Mouse (Mus musculus): ENCODE results near the gene Gss. TPM values are rescaled to one million over a fixed set of nuclear protein-coding genes. Genes with fewer than 3 reads are reported as not detected.
A peak's percentile ranks its signal among the peaks of the same experiment; 100 is the strongest.

Gss gene
- polyA plus RNA-seq (2012): 6.8 and 8.6 TPM in 2 replicates

GRCm38 (mm10) chr2:155592137-155592853 lies at the start of gene Gss:
Gene Gss (minus strand): TSS chr2:155592810.
- H3K4me1 ChIP-seq (ENCODE audit: control insufficient read depth): peaks cover 87% of the 10 kb centered on the region
- H3K4me3 ChIP-seq (replicated peaks): peak within 1 kb of the TSS; percentile 95
- no peaks in the 10 kb centered on the region for H3K9me3 ChIP-seq (ENCODE audit: control insufficient read depth, low read length)
- peaks cover 32% of the 10 kb centered on the region for H3K36me3 ChIP-seq (ENCODE audit: control insufficient read depth)
- H3K27me3 ChIP-seq (ENCODE audit: control insufficient read depth): no peaks in the 10 kb centered on the region
- TF ChIP-seq GATA1 (IDR thresholded peaks at IDR 0.05; ENCODE audit: low read length) (no peak), TAL1 (IDR thresholded peaks at IDR 0.05; ENCODE audit: low read length) (no peak)

DNA sequence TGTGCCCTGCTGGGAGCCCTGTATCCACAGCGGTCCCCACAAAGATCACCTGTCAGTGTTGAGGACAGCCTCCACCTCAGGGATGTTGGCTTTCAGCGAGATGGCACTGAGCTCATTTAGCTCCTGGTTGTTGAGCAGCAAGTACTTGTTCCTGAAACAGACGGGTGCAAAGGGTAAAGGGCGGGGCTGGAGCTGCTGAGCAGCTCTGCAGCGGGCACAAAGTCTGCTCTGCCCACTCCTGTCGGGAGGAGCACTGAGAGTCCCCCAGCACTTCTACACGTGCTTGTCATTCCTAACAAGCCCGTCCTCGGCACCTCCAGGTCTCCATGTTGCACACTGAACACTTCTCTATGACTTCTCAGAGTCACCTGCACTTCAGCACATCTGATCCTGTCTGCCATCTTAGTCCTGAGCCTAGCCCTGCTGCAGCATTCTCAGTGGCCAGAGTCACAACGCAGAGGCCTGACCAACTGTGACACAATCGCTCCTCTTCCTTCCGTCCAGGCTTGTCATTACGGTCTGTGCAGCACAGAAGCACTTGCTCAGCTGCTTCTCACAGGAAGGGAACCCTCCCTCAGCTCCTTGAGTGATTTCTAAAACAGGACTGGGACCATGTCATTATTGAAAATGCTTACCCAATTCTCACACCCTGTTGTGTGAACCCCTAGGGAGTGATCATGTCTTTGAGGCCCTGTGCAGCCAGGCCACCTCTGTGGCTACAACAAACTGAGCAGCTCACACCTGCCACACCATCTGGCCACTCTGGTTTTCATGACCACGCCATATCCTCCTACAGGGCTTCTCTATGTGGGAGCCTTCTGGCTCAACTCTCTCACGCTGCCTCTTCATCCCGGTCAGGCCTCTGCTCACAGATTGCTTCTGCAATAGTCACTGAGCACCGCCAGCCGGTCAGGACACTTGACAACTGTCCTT lies 49.2 kb upstream of the Gss start:
- TF ChIP-seq TAL1 (IDR thresholded peaks at IDR 0.05; ENCODE audit: low read length) (no peak), GATA1 (IDR thresholded peaks at IDR 0.05; ENCODE audit: low read length) (no peak)
- Histone ChIP-seq H3K4me1 (ENCODE audit: control insufficient read depth) (no peaks in the 10 kb centered on the region), H3K4me3 (replicated peaks) (no peak overlapping the region), H3K36me3 (ENCODE audit: control insufficient read depth) (peaks cover 87% of the 10 kb centered on the region), H3K9me3 (ENCODE audit: control insufficient read depth, low read length) (no peaks in the 10 kb centered on the region), H3K27me3 (ENCODE audit: control insufficient read depth) (no peaks in the 10 kb centered on the region)

GRCm38 (mm10) chr2:155640656-155641055 lies 48.0 kb upstream of the Gss start:
- Histone ChIP-seq H3K27me3 (ENCODE audit: control insufficient read depth) (no peaks in the 10 kb centered on the region), H3K9me3 (ENCODE audit: control insufficient read depth, low read length) (no peaks in the 10 kb centered on the region), H3K4me3 (replicated peaks) (no peak overlapping the region), H3K36me3 (ENCODE audit: control insufficient read depth) (peaks cover 89% of the 10 kb centered on the region), H3K4me1 (ENCODE audit: control insufficient read depth) (no peaks in the 10 kb centered on the region)
- TF ChIP-seq GATA1 (IDR thresholded peaks at IDR 0.05; ENCODE audit: low read length): no peak
- no peak for TF ChIP-seq TAL1 (IDR thresholded peaks at IDR 0.05; ENCODE audit: low read length)

DNA sequence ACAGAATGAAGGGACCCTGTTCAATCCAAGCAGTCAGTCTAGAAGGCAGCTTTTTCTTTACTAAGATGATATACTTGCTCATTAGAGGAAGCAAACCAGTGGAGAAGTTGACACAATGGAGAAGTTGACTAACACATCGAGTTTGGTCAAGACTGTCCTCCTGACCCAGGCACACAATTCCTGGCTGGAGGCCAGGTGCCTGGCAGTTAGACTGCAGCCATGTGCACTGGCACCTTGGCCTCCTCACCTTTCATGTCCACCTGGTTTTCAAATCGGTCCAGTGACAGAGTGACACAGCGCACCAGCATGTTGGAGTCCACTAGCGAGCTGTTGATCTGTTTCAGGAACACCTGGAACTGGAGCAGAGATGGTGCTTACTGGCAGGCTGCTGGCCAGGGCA lies 44.8 kb upstream of the Gss start:
- peaks cover 96% of the 10 kb centered on the region for H3K36me3 ChIP-seq (ENCODE audit: control insufficient read depth)
- H3K9me3 ChIP-seq (ENCODE audit: control insufficient read depth, low read length): no peaks in the 10 kb centered on the region
- TF ChIP-seq GATA1 (IDR thresholded peaks at IDR 0.05; ENCODE audit: low read length) (no peak), TAL1 (IDR thresholded peaks at IDR 0.05; ENCODE audit: low read length) (no peak)

DNA sequence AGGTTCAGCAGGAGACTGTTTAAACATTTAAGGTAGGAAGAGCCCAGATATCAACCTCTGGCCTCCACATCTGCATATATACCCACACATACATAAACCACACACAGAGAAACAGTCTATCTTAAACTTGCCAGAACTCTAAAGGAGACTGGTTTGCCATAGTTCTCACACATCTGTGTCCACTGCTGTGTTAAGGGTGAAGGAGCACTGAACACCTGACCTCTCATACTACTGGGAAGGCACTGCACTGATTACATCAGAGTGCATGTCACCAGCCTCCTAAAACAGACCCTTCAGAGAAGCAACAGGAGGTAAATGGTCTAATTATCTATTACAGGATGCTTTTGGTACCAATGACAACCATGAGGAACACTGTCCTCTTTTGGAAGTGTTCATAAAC lies 44.3 kb upstream of the Gss start:
- Histone ChIP-seq H3K9me3 (ENCODE audit: control insufficient read depth, low read length) (no peaks in the 10 kb centered on the region), H3K4me3 (replicated peaks) (no peak overlapping the region), H3K36me3 (ENCODE audit: control insufficient read depth) (peaks cover 96% of the 10 kb centered on the region), H3K4me1 (ENCODE audit: control insufficient read depth) (no peaks in the 10 kb centered on the region), H3K27me3 (ENCODE audit: control insufficient read depth) (peaks cover 3% of the 10 kb centered on the region; the same call in 1 of the 2 replicates)
- no peak for TF ChIP-seq GATA1 (IDR thresholded peaks at IDR 0.05; ENCODE audit: low read length)
- TF ChIP-seq TAL1 (IDR thresholded peaks at IDR 0.05; ENCODE audit: low read length): no peak

More for the DNA sequence above, 44.8 kb upstream of the Gss start:
- Histone ChIP-seq H3K4me3 (replicated peaks) (no peak overlapping the region), H3K27me3 (ENCODE audit: control insufficient read depth) (no peaks in the 10 kb centered on the region), H3K4me1 (ENCODE audit: control insufficient read depth) (no peaks in the 10 kb centered on the region)

GRCm38 (mm10) chr2:155635961-155636360 lies 43.4 kb upstream of the Gss start:
- H3K4me3 ChIP-seq (replicated peaks): no peak overlapping the region
- TF ChIP-seq GATA1 (IDR thresholded peaks at IDR 0.05; ENCODE audit: low read length) (no peak), TAL1 (IDR thresholded peaks at IDR 0.05; ENCODE audit: low read length) (no peak)
- H3K27me3 ChIP-seq (ENCODE audit: control insufficient read depth): peaks cover 11% of the 10 kb centered on the region
- H3K9me3 ChIP-seq (ENCODE audit: control insufficient read depth, low read length): no peaks in the 10 kb centered on the region
- no peaks in the 10 kb centered on the region; the same call in none of the 2 replicates for H3K4me1 ChIP-seq (ENCODE audit: control insufficient read depth)
- H3K36me3 ChIP-seq (ENCODE audit: control insufficient read depth): peaks cover 96% of the 10 kb centered on the region

DNA sequence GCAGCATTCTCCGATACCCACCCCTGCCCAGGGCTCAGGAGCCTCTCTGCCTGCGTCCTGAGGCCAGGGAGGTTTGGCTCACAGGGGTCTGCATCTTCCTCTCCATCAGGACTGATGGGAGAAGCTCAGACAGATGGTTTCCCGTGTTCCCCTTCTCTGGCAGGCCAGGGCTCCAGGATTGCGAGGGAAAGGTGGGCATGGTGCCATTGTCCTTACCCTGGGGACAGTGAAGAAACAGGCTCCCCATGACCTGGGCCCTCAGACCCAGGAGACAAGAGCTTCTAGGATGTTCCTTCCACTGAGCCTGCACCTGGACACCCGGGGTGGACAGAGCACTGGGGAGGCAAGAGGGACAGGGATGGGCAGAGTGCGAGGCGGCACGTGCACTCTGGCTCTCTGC lies 42.0 kb upstream of the Gss start:
- no peak overlapping the region for H3K4me3 ChIP-seq (replicated peaks)
- peaks cover 9% of the 10 kb centered on the region for H3K4me1 ChIP-seq (ENCODE audit: control insufficient read depth)
- H3K27me3 ChIP-seq (ENCODE audit: control insufficient read depth): peaks cover 25% of the 10 kb centered on the region
- peaks cover 92% of the 10 kb centered on the region for H3K36me3 ChIP-seq (ENCODE audit: control insufficient read depth)
- TF ChIP-seq GATA1 (IDR thresholded peaks at IDR 0.05; ENCODE audit: low read length): no peak
- no peak for TF ChIP-seq TAL1 (IDR thresholded peaks at IDR 0.05; ENCODE audit: low read length)
- peaks cover 2% of the 10 kb centered on the region; the same call in 1 of the 2 replicates for H3K9me3 ChIP-seq (ENCODE audit: control insufficient read depth, low read length)

- Histone ChIP-seq H3K9me3 (ENCODE audit: control insufficient read depth, low read length) (peaks cover 2% of the 10 kb centered on the region; the same call in 1 of the 2 replicates), H3K36me3 (ENCODE audit: control insufficient read depth) (peaks cover 85% of the 10 kb centered on the region), H3K4me3 (replicated peaks) (no peak overlapping the region), H3K27me3 (ENCODE audit: control insufficient read depth) (peaks cover 33% of the 10 kb centered on the region), H3K4me1 (ENCODE audit: control insufficient read depth) (peaks cover 17% of the 10 kb centered on the region)
- no peak for TF ChIP-seq TAL1 (IDR thresholded peaks at IDR 0.05; ENCODE audit: low read length)
- TF ChIP-seq GATA1 (IDR thresholded peaks at IDR 0.05; ENCODE audit: low read length): no peak
Observed at GRCm38 (mm10) chr2:155633731-155634130, 41.1 kb upstream of the Gss start.

GRCm38 (mm10) chr2:155633121-155633520 lies 40.5 kb upstream of the Gss start:
- Histone ChIP-seq H3K4me1 (ENCODE audit: control insufficient read depth) (peaks cover 22% of the 10 kb centered on the region), H3K9me3 (ENCODE audit: control insufficient read depth, low read length) (peaks cover 2% of the 10 kb centered on the region; the same call in 1 of the 2 replicates), H3K27me3 (ENCODE audit: control insufficient read depth) (peaks cover 39% of the 10 kb centered on the region), H3K4me3 (replicated peaks) (no peak overlapping the region), H3K36me3 (ENCODE audit: control insufficient read depth) (peaks cover 87% of the 10 kb centered on the region)
- TF ChIP-seq TAL1 (IDR thresholded peaks at IDR 0.05; ENCODE audit: low read length): no peak
- TF ChIP-seq GATA1 (IDR thresholded peaks at IDR 0.05; ENCODE audit: low read length): no peak
